Mouse (Mus musculus): Measurements from ENCODE around the gene Ttc37. TPM values are rescaled to one million over a fixed set of nuclear protein-coding genes. Genes with fewer than 3 reads are reported as not detected.
A peak's percentile ranks its signal among the peaks of the same experiment; 100 is the strongest.

Ttc37 gene
- total RNA-seq, 2 experiments from 2014 or later, result 21.1 to 23.0 TPM

DNA sequence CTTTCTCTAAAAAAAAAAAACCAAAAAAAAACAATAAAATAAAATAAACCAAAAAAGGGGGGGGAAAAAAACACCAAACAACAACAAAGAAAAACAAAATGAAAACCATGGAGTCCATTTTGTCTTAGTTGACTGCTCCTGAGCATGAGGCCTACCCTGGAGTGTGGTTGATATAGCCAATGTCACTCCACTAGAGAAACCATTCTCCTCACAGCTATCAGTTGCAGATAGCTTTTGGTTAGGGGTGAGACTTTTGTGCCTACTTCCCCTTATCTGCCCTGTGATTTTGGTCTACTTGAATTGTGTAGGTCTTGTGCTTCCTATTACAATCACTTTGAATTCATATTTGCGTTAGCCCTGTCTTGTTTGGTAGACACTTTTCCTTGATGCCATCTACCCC lies 59.0 kb downstream of the Ttc37 start:
- no peak for DNase-seq

DNA sequence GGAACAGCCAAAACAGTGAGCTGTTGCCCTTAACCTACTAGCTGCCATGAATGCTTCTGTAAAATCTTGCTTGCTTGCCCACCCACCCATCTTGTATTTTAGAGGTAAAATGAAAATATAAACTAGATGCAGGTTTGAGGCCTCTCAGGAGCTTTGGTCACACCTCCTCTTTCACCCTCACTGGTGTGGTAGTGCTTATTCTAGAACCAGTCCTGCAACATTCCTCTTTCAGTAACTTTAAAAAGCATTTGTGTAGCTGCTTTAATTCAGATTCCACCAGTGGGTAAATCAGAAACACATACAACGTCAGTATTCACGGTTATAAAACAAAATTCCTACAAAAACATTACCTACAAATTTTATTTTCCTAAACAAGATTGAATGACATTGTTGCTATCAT lies 62.1 kb downstream of the Ttc37 start:
- no peak for DNase-seq

DNA sequence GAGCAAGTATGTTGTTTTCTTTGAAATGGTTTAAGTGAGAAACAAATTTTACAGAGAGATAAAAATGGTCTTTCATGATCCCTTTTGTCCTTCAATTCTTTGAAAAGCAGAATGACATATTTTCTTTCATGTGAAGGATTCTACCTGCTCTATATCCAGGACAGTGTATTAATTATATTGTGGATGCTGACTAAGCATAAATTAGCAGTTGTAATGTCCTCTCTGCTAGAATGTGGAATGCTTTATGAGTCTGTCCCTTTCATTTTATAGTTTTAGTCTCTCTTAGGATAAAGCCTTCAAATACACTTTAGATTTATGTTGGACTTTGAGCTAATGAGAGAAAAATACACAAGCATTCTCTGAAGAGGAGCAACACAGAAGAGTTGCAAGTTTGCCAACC lies 75.8 kb downstream of the Ttc37 start:
- DNase-seq, result no peak

DNA sequence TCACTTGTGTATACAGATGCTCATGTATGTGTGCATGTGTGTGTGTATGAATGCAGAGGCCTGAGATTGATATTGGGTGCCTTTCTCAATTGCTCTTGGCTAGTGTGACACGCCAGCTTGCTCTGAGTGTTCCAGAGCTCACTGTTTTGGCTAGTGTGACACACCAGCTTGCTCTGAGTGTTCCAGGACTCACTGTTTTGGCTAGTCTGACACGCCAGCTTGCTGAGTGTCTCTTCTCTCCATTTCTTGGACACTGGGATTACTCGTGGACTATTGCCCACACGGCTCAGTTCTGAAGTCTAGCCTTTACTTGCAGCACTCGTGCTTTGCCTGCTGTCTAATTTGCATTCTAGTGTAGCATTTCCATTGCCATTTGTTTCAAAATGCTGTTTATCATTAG lies 80.2 kb downstream of the Ttc37 start:
- no peak for DNase-seq

DNA sequence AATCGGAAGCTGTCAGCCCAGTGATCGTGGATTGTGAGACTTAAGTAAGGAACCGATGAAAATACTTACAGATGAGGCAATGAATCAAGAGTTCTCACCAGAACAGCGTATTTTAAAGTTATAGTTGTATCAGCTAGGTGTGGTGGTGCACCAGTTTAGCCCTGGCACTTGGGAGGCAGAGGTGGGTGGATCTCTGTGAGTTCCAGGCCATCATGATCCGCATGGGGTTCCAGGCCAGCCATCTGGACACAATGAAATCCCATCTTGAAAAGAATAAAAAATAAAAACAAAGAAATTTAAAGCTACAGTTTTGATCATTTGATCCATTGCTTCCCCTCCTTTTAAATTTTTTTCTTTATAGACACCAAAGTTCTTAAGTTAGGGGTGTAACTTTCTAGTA lies 89.1 kb downstream of the Ttc37 start:
- DNase-seq, result no peak

DNA sequence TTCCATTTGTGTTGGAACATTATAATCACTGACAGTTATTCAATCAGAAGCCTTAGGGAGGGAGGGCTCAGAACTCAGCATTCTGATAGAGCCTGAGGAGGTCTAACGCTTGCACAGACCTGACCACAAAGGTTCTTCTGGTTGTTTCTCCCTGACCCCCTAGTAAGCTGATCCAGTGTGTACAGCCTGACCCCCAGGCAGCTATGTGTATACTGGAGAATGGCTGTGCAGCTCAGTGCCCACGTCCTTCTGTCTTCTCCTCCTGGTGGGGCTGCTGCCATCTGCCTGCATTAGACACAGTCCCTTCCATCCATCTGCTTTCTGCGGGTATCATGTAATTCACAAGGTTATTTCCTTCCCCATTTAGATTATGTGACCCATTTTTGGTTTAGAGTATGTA lies 90.7 kb downstream of the Ttc37 start:
- DNase-seq, result no peak

DNA sequence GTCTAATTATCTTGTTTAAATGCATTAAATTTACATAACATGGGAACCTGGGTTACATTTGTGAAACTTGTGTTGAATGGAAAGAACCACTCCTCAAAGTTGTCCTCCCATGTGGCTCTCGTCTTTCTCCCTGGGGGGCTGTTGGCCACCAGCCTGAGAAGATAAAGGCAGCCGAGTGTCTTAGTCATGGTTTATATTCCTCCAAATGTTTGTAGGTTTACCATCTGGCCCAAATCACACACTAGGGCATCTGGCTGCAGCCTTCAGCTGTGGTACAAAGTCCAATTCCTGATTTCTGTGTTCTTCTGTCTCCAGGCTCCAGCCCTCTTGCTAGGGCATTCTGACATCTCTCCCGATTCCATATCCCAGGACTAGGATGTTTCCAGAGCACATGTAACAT lies 91.7 kb downstream of the Ttc37 start:
- DNase-seq, result no peak

DNA sequence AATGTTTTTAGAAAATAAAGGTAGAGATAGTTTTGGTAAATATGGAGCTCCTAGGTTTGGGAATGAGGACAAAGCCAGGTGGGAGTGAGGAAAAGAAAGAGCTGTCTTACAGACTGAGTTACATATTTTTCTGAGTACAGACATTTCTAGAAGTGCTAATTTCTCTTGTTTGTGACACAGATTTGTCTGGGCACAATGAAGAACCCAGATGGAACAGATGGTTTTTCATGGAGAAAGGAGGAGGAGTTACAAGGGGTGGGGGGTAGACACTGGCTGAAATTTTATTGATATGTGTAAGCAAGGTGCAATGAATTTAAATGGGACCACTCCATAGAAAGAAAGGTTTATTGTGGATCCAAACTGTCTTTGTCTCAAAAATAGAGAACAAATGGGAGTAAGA lies 96.4 kb downstream of the Ttc37 start:
- no peak for DNase-seq

DNA sequence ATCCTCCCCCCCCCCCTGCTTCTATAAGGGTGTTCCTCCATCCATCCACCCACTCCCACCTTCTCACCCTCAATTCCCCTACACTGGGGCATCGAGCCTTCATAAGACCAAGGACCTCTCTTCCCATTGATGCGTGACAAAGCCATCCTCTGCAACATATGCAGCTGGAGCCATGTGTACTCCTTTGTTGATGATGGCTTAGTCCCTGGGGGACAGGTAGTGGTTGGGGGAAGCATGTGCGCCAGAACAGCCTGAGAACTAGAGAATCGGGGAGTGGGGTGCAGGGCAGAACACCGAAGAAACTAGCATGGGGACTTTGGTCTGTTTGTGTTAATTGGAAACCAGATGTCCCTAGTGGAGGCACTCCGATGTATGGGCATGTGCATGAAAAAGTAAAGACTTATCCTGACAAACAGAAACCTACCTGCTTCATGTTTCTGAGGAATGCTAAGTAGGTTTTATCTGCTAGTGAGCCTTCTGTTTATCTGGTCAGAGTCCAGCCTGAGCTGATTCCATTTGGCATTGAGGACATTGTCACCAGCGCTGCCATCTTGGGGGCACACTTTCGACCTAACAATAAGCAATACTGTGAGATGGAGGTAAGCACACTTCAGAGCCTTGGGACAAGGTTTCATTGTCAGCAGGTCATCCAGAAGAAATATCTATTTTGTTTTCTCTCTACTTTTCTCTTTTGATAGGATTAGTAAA lies 97.1 kb downstream of the Ttc37 start:
- no peak for DNase-seq

DNA sequence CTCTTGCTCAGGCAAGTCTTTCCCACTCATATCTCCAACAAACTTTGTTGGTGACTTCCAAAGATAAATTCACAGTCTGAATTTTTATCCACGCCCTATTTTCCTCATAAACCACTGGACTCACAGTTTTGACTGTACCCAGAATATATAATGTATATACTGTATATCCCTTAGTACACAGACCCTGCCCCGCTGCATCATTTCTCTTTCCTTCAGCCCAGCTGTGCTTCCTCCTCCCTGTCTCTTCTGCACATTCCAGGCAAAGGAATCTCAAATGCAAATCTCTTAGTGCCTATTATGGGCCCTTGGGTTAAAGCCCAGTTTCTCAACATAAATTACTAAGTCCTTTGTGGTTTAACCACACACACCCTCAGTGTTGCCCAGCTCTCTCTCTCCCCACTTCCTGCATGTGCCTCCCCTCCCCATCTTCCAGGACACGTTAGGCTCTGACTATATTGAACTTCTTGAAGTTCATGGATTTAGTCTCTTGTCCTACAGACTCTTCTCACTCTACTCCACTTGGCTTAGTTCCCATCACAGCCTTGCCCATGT lies 98.8 kb downstream of the Ttc37 start:
- no peak for DNase-seq

DNA sequence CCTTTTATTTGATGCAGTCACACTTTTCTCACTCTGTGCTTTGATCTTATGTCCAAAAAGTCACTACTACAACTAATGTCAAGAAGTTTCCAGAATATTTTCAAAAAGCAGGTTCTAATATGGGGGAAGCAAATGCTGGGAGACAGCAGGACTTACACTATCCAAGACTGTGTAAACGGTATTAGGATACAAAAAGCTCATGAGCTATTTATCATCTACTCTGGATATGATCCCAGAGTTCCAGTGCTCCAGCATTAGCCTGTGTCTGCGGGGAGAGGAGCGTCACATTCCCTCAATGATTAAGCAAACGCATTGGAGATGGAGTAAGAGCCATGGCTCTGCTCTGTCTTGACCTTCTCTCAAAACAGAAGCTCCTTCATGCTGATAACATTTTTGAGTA lies 101.4 kb downstream of the Ttc37 start:
- DNase-seq, result no peak

DNA sequence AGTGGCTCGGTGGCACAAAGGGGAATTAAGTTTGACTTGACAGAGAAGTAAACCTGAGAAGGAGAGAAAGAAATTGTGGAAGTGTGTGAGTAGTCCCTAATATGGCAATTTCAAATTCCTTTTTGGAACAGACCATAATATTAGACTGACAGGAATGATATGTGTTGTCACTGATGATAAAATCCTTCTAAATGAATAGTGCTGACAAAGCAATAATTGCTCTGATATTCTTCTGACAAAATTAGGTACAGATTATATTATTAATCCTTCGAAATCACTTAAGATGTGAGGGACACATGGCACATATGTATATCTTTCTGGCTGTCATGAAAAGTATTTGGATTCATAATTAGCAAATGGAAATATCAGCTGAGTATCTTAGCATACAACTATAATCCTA lies 116.4 kb downstream of the Ttc37 start:
- DNase-seq, result no peak

DNA sequence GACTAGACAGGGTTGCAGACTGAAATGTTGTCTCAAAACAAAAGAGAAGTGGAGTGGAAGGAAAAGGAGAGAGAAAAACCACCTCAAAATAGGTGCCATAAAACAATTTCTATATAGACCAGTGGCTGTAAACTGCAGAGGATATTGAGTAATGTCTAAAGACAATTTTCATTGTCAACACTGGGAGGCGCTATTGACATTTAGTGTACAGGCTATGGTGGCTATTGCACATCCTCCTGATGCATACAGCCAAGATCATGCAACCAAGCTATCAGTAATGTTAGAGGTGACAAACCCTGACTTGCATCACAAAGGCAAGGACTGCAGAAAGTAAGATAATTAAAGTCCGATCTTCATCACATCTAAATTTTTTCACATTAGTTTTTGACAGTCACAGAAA lies 116.9 kb downstream of the Ttc37 start:
- DNase-seq, result peak; percentile 12

Other genes with a start within 250 kb of the Ttc37 start
- 10 to 100 TPM; 12.3 to 15.9 TPM for gene Rhobtb3, start 154.8 kb upstream of the Ttc37 start, total RNA-seq (2021)
- gene Spata9, start 131.6 kb upstream of the Ttc37 start, total RNA-seq (2021), result not detected
- gene Rfesd, start 80.0 kb upstream of the Ttc37 start, total RNA-seq (2021), result 10 to 100 TPM; 14.1 to 20.5 TPM
- gene Gpr150, start 41.7 kb upstream of the Ttc37 start, total RNA-seq (2021), result not detected
- gene Arsk, start 74 bp upstream of the Ttc37 start, total RNA-seq (2021), result 1 to 10 TPM; 5.8 to 7.1 TPM
- not detected for gene Fam81b, start 206.3 kb downstream of the Ttc37 start, total RNA-seq (2021)

Data from adrenal gland, postnatal 10 days (tissue).